Mouse (Mus musculus): ENCODE measurements around the gene Slc9a8. TPM values are rescaled to one million over a fixed set of nuclear protein-coding genes. Genes with fewer than 3 reads are reported as not detected.
"Not testable (repeated sequence)": the region's sequence is repeated elsewhere in the genome, so short reads cannot be mapped to it uniquely, and the experiment has no call there.

The Slc9a8 gene
- polyA plus RNA-seq, 1 experiment from 2014 or later = 21.8 TPM

DNA sequence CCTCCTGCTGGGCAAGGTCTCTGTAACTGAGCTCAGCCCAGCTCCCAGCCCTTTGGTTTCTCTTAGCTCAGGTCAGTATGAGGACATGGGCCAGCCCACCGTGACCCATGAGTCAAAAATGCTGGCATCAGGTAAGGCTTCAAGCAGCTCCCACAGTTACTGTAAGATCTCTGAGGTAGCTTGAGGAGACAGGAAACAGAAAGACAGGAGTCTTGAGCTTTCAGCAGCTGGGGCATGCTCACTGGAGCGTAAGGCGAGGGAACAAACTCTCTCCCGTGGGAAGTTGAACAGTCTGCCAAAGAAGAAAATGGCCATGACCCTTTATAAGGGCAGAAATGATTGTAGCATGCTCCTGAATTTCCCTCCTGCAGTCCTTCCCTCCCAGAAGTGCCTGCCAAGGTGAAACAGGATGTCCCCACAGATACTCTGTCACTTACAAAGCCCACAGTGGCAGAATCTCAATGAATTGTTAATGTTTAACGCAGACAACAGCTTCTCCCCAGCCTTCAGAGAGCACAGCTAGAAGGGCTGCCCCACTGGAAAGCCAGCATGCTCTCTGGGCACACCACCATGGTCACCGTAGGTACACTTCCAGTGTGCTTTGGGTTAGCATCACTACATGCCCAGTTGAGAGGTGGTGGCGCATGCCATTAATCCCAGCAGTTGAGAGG is 40.8 kb upstream of the Slc9a8 start:
- WGBS = 56% methylated on average over 7 of the region's 7 CpGs
- DNase-seq (ENCODE audit: low spot score) (no peak), ATAC-seq (ENCODE audit: low FRiP score) (no peak)
- Histone ChIP-seq H3K4me2 (replicated peaks; ENCODE audit: low read depth, low read length) (no peak overlapping the region), H3K4me3 (ENCODE audit: low read depth, low read length) (no peak overlapping the region), H3K4me1 (replicated peaks; ENCODE audit: control insufficient read depth, insufficient read depth, low read length) (no peaks in the 10 kb centered on the region), H3K9ac (ENCODE audit: low read depth, low read length) (no peak overlapping the region), H3K27ac (ENCODE audit: low read depth, low read length) (no peak overlapping the region), H3K27me3 (ENCODE audit: control insufficient read depth, insufficient read depth, low read length) (no peaks in the 10 kb centered on the region), H3K9me3 (ENCODE audit: control insufficient read depth, low read length) (no peaks in the 10 kb centered on the region), H3K36me3 (ENCODE audit: control insufficient read depth, insufficient read depth, low read length) (no peaks in the 10 kb centered on the region)

- H3K36me3 ChIP-seq (ENCODE audit: control insufficient read depth, insufficient read depth, low read length) = no peaks in the 10 kb centered on the region
- H3K4me3 ChIP-seq (ENCODE audit: low read depth, low read length) = no peak overlapping the region
- ATAC-seq (ENCODE audit: low FRiP score) (no peak), DNase-seq (ENCODE audit: low spot score) (no peak)
- H3K27me3 ChIP-seq (ENCODE audit: control insufficient read depth, insufficient read depth, low read length) = no peaks in the 10 kb centered on the region
- H3K9ac ChIP-seq (ENCODE audit: low read depth, low read length) = no peak overlapping the region
- 76% methylated on average over 7 of the region's 7 CpGs for WGBS
- H3K4me2 ChIP-seq (replicated peaks; ENCODE audit: low read depth, low read length) = no peak overlapping the region
- no peaks in the 10 kb centered on the region for H3K9me3 ChIP-seq (ENCODE audit: control insufficient read depth, low read length)
- no peaks in the 10 kb centered on the region for H3K4me1 ChIP-seq (replicated peaks; ENCODE audit: control insufficient read depth, insufficient read depth, low read length)
- no peak overlapping the region for H3K27ac ChIP-seq (ENCODE audit: low read depth, low read length)
Observed at GRCm38 (mm10) chr2:167381596-167381995, 39.9 kb upstream of the Slc9a8 start.

GRCm38 (mm10) chr2:167382389-167382788 is 39.1 kb upstream of the Slc9a8 start:
- H3K4me3 ChIP-seq (ENCODE audit: low read depth, low read length) = no peak overlapping the region
- no peak overlapping the region for H3K27ac ChIP-seq (ENCODE audit: low read depth, low read length)
- H3K27me3 ChIP-seq (ENCODE audit: control insufficient read depth, insufficient read depth, low read length) = no peaks in the 10 kb centered on the region
- no peak for ATAC-seq (ENCODE audit: low FRiP score)
- 89% methylated on average over 7 of the region's 7 CpGs for WGBS
- no peak overlapping the region for H3K4me2 ChIP-seq (replicated peaks; ENCODE audit: low read depth, low read length)
- no peaks in the 10 kb centered on the region for H3K4me1 ChIP-seq (replicated peaks; ENCODE audit: control insufficient read depth, insufficient read depth, low read length)
- DNase-seq (ENCODE audit: low spot score) = no peak
- no peaks in the 10 kb centered on the region for H3K9me3 ChIP-seq (ENCODE audit: control insufficient read depth, low read length)
- H3K36me3 ChIP-seq (ENCODE audit: control insufficient read depth, insufficient read depth, low read length) = no peaks in the 10 kb centered on the region
- no peak overlapping the region for H3K9ac ChIP-seq (ENCODE audit: low read depth, low read length)

DNA sequence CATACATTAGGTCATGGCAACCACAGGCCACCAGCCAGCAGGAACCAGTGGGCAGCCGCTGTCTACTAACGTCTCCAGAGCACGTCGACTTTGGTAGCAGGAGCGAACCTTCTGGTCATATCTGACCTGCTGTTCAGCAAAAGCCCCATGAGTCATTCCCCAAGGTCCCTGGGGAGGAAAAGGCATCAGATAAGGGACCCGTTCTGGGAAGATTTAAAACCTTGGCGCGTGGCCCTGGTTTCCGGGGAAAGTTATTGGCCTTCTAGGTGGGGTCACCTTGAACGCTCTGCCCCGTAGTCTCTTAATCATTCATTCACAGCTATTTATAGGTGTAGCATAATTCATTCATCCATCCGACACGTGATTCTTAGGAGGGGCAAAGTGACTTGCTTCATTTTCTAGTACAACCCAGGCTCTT is 37.8 kb upstream of the Slc9a8 start:
- no peaks in the 10 kb centered on the region for H3K36me3 ChIP-seq (ENCODE audit: control insufficient read depth, insufficient read depth, low read length)
- ATAC-seq (ENCODE audit: low FRiP score) = no peak
- no peak overlapping the region for H3K4me2 ChIP-seq (replicated peaks; ENCODE audit: low read depth, low read length)
- H3K9ac ChIP-seq (ENCODE audit: low read depth, low read length) = no peak overlapping the region
- H3K9me3 ChIP-seq (ENCODE audit: control insufficient read depth, low read length) = no peaks in the 10 kb centered on the region
- no peak overlapping the region for H3K27ac ChIP-seq (ENCODE audit: low read depth, low read length)
- WGBS = 90% methylated on average over 13 of the region's 13 CpGs
- no peaks in the 10 kb centered on the region for H3K4me1 ChIP-seq (replicated peaks; ENCODE audit: control insufficient read depth, insufficient read depth, low read length)
- no peaks in the 10 kb centered on the region for H3K27me3 ChIP-seq (ENCODE audit: control insufficient read depth, insufficient read depth, low read length)
- H3K4me3 ChIP-seq (ENCODE audit: low read depth, low read length) = no peak overlapping the region
- DNase-seq (ENCODE audit: low spot score) = no peak

GRCm38 (mm10) chr2:167386456-167386855 is 35.1 kb upstream of the Slc9a8 start:
- Histone ChIP-seq H3K9ac (ENCODE audit: low read depth, low read length) (no peak overlapping the region), H3K4me1 (replicated peaks; ENCODE audit: control insufficient read depth, insufficient read depth, low read length) (no peaks in the 10 kb centered on the region), H3K9me3 (ENCODE audit: control insufficient read depth, low read length) (no peaks in the 10 kb centered on the region), H3K27me3 (ENCODE audit: control insufficient read depth, insufficient read depth, low read length) (no peaks in the 10 kb centered on the region), H3K4me2 (replicated peaks; ENCODE audit: low read depth, low read length) (no peak overlapping the region), H3K4me3 (ENCODE audit: low read depth, low read length) (no peak overlapping the region), H3K36me3 (ENCODE audit: control insufficient read depth, insufficient read depth, low read length) (no peaks in the 10 kb centered on the region), H3K27ac (ENCODE audit: low read depth, low read length) (no peak overlapping the region)
- WGBS = 89% methylated on average over 4 of the region's 4 CpGs
- DNase-seq (ENCODE audit: low spot score) (no peak), ATAC-seq (ENCODE audit: low FRiP score) (no peak)

GRCm38 (mm10) chr2:167386998-167387397 is 34.5 kb upstream of the Slc9a8 start:
- H3K27me3 ChIP-seq (ENCODE audit: control insufficient read depth, insufficient read depth, low read length) = no peaks in the 10 kb centered on the region
- ATAC-seq (ENCODE audit: low FRiP score) = no peak
- 80% methylated on average over 6 of the region's 6 CpGs for WGBS

GRCm38 (mm10) chr2:167394426-167394825 is 27.1 kb upstream of the Slc9a8 start:
- WGBS = 84% methylated on average over 7 of the region's 7 CpGs
- no peak overlapping the region for H3K4me2 ChIP-seq (replicated peaks; ENCODE audit: low read depth, low read length)
- no peaks in the 10 kb centered on the region for H3K4me1 ChIP-seq (replicated peaks; ENCODE audit: control insufficient read depth, insufficient read depth, low read length)
- no peak overlapping the region for H3K4me3 ChIP-seq (ENCODE audit: low read depth, low read length)
- no peaks in the 10 kb centered on the region for H3K36me3 ChIP-seq (ENCODE audit: control insufficient read depth, insufficient read depth, low read length)
- no peaks in the 10 kb centered on the region for H3K9me3 ChIP-seq (ENCODE audit: control insufficient read depth, low read length)
- DNase-seq (ENCODE audit: low spot score) (no peak), ATAC-seq (ENCODE audit: low FRiP score) (no peak)
- H3K27me3 ChIP-seq (ENCODE audit: control insufficient read depth, insufficient read depth, low read length) = peaks cover 2% of the 10 kb centered on the region; the same call in 1 of the 2 replicates
- no peak overlapping the region for H3K9ac ChIP-seq (ENCODE audit: low read depth, low read length)
- H3K27ac ChIP-seq (ENCODE audit: low read depth, low read length) = no peak overlapping the region

More at GRCm38 (mm10) chr2:167386998-167387397, 34.5 kb upstream of the Slc9a8 start:
- Histone ChIP-seq H3K4me3 (ENCODE audit: low read depth, low read length) (no peak overlapping the region), H3K9me3 (ENCODE audit: control insufficient read depth, low read length) (no peaks in the 10 kb centered on the region), H3K36me3 (ENCODE audit: control insufficient read depth, insufficient read depth, low read length) (no peaks in the 10 kb centered on the region), H3K9ac (ENCODE audit: low read depth, low read length) (no peak overlapping the region), H3K27ac (ENCODE audit: low read depth, low read length) (no peak overlapping the region), H3K4me2 (replicated peaks; ENCODE audit: low read depth, low read length) (no peak overlapping the region), H3K4me1 (replicated peaks; ENCODE audit: control insufficient read depth, insufficient read depth, low read length) (no peaks in the 10 kb centered on the region)
- no peak for DNase-seq (ENCODE audit: low spot score)

GRCm38 (mm10) chr2:167396420-167396819 is 25.1 kb upstream of the Slc9a8 start:
- WGBS = 92% methylated on average over 9 of the region's 9 CpGs
- H3K9ac ChIP-seq (ENCODE audit: low read depth, low read length) = not testable (repeated sequence)

GRCm38 (mm10) chr2:167399012-167399411 is 22.5 kb upstream of the Slc9a8 start:
- no peak overlapping the region for H3K4me2 ChIP-seq (replicated peaks; ENCODE audit: low read depth, low read length)
- H3K27ac ChIP-seq (ENCODE audit: low read depth, low read length) = no peak overlapping the region
- H3K9ac ChIP-seq (ENCODE audit: low read depth, low read length) = no peak overlapping the region
- ATAC-seq (ENCODE audit: low FRiP score) = no peak
- no peaks in the 10 kb centered on the region for H3K36me3 ChIP-seq (ENCODE audit: control insufficient read depth, insufficient read depth, low read length)
- WGBS = 74% methylated on average over 4 of the region's 4 CpGs
- DNase-seq (ENCODE audit: low spot score) = no peak
- no peak overlapping the region for H3K4me3 ChIP-seq (ENCODE audit: low read depth, low read length)
- no peaks in the 10 kb centered on the region for H3K27me3 ChIP-seq (ENCODE audit: control insufficient read depth, insufficient read depth, low read length)
- H3K9me3 ChIP-seq (ENCODE audit: control insufficient read depth, low read length) = no peaks in the 10 kb centered on the region
- no peaks in the 10 kb centered on the region for H3K4me1 ChIP-seq (replicated peaks; ENCODE audit: control insufficient read depth, insufficient read depth, low read length)

More at GRCm38 (mm10) chr2:167396420-167396819, 25.1 kb upstream of the Slc9a8 start:
- ATAC-seq (ENCODE audit: low FRiP score); H3K9me3 ChIP-seq (ENCODE audit: control insufficient read depth, low read length); H3K4me1 ChIP-seq (replicated peaks; ENCODE audit: control insufficient read depth, insufficient read depth, low read length); H3K36me3 ChIP-seq (ENCODE audit: control insufficient read depth, insufficient read depth, low read length); H3K27me3 ChIP-seq (ENCODE audit: control insufficient read depth, insufficient read depth, low read length); DNase-seq (ENCODE audit: low spot score); H3K27ac ChIP-seq (ENCODE audit: low read depth, low read length); H3K4me3 ChIP-seq (ENCODE audit: low read depth, low read length); H3K4me2 ChIP-seq (replicated peaks; ENCODE audit: low read depth, low read length): not testable (repeated sequence)
